Mouse (Mus musculus): ENCODE results near the gene Atg4b. TPM values are rescaled to one million over a fixed set of nuclear protein-coding genes. Genes with fewer than 3 reads are reported as not detected.

Atg4b gene
- total and polyA plus RNA-seq, 2 experiments, result 20.0 to 29.1 TPM

DNA sequence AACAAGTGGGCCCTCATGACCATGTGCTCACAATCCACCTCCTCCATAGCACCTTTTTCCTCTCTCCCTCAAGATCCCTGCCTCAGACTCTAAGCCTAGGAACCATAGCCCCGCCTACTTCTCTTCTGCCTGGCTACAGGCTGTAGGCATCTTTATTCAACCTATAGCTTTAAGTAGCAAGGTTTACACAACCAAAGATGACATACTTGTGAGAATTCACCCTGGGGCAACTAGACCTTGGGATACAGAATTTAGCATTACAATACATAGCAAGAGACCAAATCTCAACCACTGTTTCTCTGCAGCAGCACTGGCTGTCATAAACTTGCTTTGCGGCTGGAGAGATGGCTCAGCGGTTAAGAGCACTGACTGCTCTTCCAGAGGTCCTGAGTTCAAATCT lies 58.7 kb downstream of the Atg4b start:
- Histone ChIP-seq H3K27me3 (ENCODE audit: control insufficient read depth, insufficient read depth, low read length) (no peaks in the 10 kb centered on the region), H3K27ac (replicated peaks; ENCODE audit: insufficient read depth, low read depth, low read length) (no peak overlapping the region), H3K36me3 (ENCODE audit: control insufficient read depth, insufficient read depth, low read length) (peaks cover 30% of the 10 kb centered on the region), H3K4me3 (ENCODE audit: insufficient read depth, low read depth, low read length) (no peak overlapping the region), H3K4me1 (ENCODE audit: control insufficient read depth, insufficient read depth, low read length) (no peaks in the 10 kb centered on the region), H3K9ac (ENCODE audit: low read depth, low read length) (no peak overlapping the region), H3K79me2 (ENCODE audit: control insufficient read depth, insufficient read depth, low read length) (peaks cover 3% of the 10 kb centered on the region; the same call in 1 of the 2 replicates)
- DNase-seq (ENCODE audit: extremely low read depth, low read depth, low spot score), result no peak
- 98% methylated on average over 3 of the region's 3 CpGs for WGBS
- TF ChIP-seq CTCF (IDR thresholded peaks at IDR 0.05; ENCODE audit: low read depth, low read length) (no peak), POLR2A (IDR thresholded peaks at IDR 0.05; ENCODE audit: extremely low read depth, insufficient read depth, low read length) (no peak)

- no peaks in the 10 kb centered on the region for H3K4me1 ChIP-seq (ENCODE audit: control insufficient read depth, insufficient read depth, low read length)
- no peak overlapping the region for H3K27ac ChIP-seq (replicated peaks; ENCODE audit: insufficient read depth, low read depth, low read length)
- 94% methylated on average over 8 of the region's 8 CpGs for WGBS
- H3K27me3 ChIP-seq (ENCODE audit: control insufficient read depth, insufficient read depth, low read length), result no peaks in the 10 kb centered on the region
- DNase-seq (ENCODE audit: extremely low read depth, low read depth, low spot score), result no peak
- TF ChIP-seq CTCF (IDR thresholded peaks at IDR 0.05; ENCODE audit: low read depth, low read length) (no peak), POLR2A (IDR thresholded peaks at IDR 0.05; ENCODE audit: extremely low read depth, insufficient read depth, low read length) (no peak)
- peaks cover 33% of the 10 kb centered on the region for H3K36me3 ChIP-seq (ENCODE audit: control insufficient read depth, insufficient read depth, low read length)
- H3K79me2 ChIP-seq (ENCODE audit: control insufficient read depth, insufficient read depth, low read length), result no peaks in the 10 kb centered on the region
- no peak overlapping the region for H3K4me3 ChIP-seq (ENCODE audit: insufficient read depth, low read depth, low read length)
- no peak overlapping the region for H3K9ac ChIP-seq (ENCODE audit: low read depth, low read length)
These were observed 60.3 kb downstream of the Atg4b start for GRCm38 (mm10) chr1:93811495-93812039.

DNA sequence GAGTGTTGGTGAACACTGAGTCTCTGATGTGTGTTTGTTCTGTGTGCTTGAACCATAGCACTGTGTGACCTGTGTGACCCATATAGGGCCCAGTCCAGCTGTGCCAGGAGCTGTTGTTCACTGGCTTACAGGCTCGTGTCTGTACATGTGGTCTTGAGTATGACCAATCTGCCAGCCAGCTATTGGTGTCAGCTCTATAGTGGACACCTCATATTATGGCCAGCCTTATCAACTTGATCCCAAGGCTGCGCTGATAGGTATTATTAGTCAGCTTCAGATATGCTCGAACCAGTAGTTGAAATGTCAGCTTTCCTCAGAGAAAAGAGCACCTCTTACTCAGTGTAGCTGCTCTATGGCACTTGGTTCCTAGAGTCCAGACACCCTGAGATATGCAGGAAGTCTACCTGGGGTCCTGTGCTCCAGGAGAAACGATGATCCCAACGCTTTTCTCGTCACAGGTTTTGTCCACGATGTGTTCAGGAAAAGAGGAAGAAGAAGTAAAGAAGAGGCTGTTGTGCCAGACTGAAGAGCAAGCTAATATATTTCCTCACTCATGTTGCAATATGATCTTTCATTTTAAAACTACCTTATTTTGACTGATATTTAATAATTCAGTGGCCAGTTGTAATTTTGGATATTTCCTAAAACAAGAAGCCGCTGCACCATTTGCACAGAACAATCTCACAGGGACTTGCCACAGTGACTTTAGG lies 66.7 kb downstream of the Atg4b start:
- Histone ChIP-seq H3K4me1 (ENCODE audit: control insufficient read depth, insufficient read depth, low read length) (no peaks in the 10 kb centered on the region), H3K9ac (ENCODE audit: low read depth, low read length) (no peak overlapping the region), H3K27ac (replicated peaks; ENCODE audit: insufficient read depth, low read depth, low read length) (no peak overlapping the region), H3K27me3 (ENCODE audit: control insufficient read depth, insufficient read depth, low read length) (no peaks in the 10 kb centered on the region), H3K4me3 (ENCODE audit: insufficient read depth, low read depth, low read length) (no peak overlapping the region), H3K36me3 (ENCODE audit: control insufficient read depth, insufficient read depth, low read length) (peaks cover 29% of the 10 kb centered on the region; the same call in 1 of the 2 replicates), H3K79me2 (ENCODE audit: control insufficient read depth, insufficient read depth, low read length) (no peaks in the 10 kb centered on the region)
- no peak for TF ChIP-seq POLR2A (IDR thresholded peaks at IDR 0.05; ENCODE audit: extremely low read depth, insufficient read depth, low read length)
- TF ChIP-seq CTCF (IDR thresholded peaks at IDR 0.05; ENCODE audit: low read depth, low read length), result no peak
- DNase-seq (ENCODE audit: extremely low read depth, low read depth, low spot score), result no peak
- 90% methylated on average over 8 of the region's 8 CpGs for WGBS

DNA sequence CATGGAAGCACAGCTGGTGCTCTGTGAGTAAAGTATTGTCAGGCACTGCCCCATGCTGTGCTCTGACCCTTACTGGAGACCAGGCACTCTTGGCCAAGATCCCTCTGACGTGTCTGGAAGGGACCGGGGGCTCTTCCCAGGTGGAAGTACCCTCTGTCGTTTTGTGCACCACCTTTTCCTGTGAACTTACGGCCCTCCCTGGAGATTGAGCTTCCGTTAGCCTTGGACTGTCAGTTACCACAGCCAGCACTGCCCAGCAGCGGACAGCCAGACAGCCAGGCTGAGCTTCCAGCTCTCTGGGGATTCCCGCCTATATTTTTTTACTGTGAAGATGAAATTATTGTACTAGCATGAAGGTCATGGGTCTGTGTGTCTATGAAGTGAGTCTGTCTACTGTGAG lies 67.4 kb downstream of the Atg4b start:
- Histone ChIP-seq H3K27ac (replicated peaks; ENCODE audit: insufficient read depth, low read depth, low read length) (no peak overlapping the region), H3K79me2 (ENCODE audit: control insufficient read depth, insufficient read depth, low read length) (no peaks in the 10 kb centered on the region)
- DNase-seq (ENCODE audit: extremely low read depth, low read depth, low spot score), result no peak

DNA sequence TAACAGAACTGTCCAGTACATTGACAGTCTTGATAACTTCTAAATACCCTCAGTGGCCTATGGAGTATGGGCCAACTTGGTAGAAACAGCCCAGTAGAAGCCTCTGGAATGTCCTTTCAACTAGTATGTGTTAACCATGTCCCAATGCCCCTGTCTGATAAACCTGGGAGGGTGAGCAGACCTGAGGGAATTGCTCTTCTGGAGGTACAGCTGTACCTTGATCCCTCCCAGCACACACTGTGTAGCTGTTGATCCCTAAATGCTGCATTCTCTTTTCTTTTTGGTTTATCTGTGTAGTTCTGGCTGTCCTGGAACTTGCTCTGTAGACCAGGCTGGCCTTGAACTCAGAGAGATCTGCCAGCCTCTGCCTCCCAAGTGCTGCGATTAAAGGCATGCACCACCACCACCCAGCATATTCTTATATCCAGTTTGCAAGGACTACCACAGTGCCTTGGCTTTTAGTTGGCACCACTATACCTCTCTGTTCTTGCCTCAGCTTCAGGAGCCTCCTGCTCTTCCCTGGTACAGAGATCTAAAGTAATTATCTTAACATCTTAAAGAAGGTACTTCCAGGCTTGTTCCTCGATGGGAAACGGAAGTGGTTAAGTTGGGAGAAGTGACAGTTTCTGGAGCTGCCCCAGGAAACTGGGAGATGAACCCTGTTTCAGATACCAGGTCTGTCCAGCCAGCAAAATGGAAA lies 72.6 kb downstream of the Atg4b start:
- no peak overlapping the region for H3K4me3 ChIP-seq (ENCODE audit: insufficient read depth, low read depth, low read length)

More for the DNA sequence above, 67.4 kb downstream of the Atg4b start:
- 82% methylated on average over 7 of the region's 7 CpGs for WGBS
- Histone ChIP-seq H3K9ac (ENCODE audit: low read depth, low read length) (no peak overlapping the region), H3K27me3 (ENCODE audit: control insufficient read depth, insufficient read depth, low read length) (no peaks in the 10 kb centered on the region), H3K4me1 (ENCODE audit: control insufficient read depth, insufficient read depth, low read length) (no peaks in the 10 kb centered on the region), H3K36me3 (ENCODE audit: control insufficient read depth, insufficient read depth, low read length) (peaks cover 22% of the 10 kb centered on the region; the same call in 1 of the 2 replicates), H3K4me3 (ENCODE audit: insufficient read depth, low read depth, low read length) (no peak overlapping the region)
- TF ChIP-seq CTCF (IDR thresholded peaks at IDR 0.05; ENCODE audit: low read depth, low read length), result no peak
- no peak for TF ChIP-seq POLR2A (IDR thresholded peaks at IDR 0.05; ENCODE audit: extremely low read depth, insufficient read depth, low read length)

More for the DNA sequence above, 72.6 kb downstream of the Atg4b start:
- H3K36me3 ChIP-seq (ENCODE audit: control insufficient read depth, insufficient read depth, low read length), result peaks cover 4% of the 10 kb centered on the region; the same call in 1 of the 2 replicates
- no peaks in the 10 kb centered on the region for H3K27me3 ChIP-seq (ENCODE audit: control insufficient read depth, insufficient read depth, low read length)
- 77% methylated on average over 3 of the region's 3 CpGs for WGBS
- peaks cover 2% of the 10 kb centered on the region; the same call in 1 of the 2 replicates for H3K4me1 ChIP-seq (ENCODE audit: control insufficient read depth, insufficient read depth, low read length)
- H3K9ac ChIP-seq (ENCODE audit: low read depth, low read length), result no peak overlapping the region
- DNase-seq (ENCODE audit: extremely low read depth, low read depth, low spot score), result no peak
- no peak overlapping the region for H3K27ac ChIP-seq (replicated peaks; ENCODE audit: insufficient read depth, low read depth, low read length)
- TF ChIP-seq CTCF (IDR thresholded peaks at IDR 0.05; ENCODE audit: low read depth, low read length) (no peak), POLR2A (IDR thresholded peaks at IDR 0.05; ENCODE audit: extremely low read depth, insufficient read depth, low read length) (no peak)
- no peaks in the 10 kb centered on the region for H3K79me2 ChIP-seq (ENCODE audit: control insufficient read depth, insufficient read depth, low read length)
